Mouse (Mus musculus) stomach, embryonic 14.5 days (tissue): Measurements from ENCODE around the gene Zfp146. TPM values are rescaled to one million over a fixed set of nuclear protein-coding genes. Genes with fewer than 3 reads are reported as not detected.
A peak's percentile ranks its signal among the peaks of the same experiment; 100 is the strongest.

Experiments
- ATAC-seq: fragments of 200-750 bp; cut with Nextera tagmentation; 2 replicates; pipeline ENCODE4 v1.8.0; 2017; ENCODE audit warnings: low read depth, moderate TSS enrichment; ENCODE audit not compliant: insufficient number of reproducible peaks, insufficient read depth, low FRiP score
- H3K27ac ChIP-seq: fragments of 300-500 bp; sonication (generic); 2 replicates; pipeline ENCODE4 v1.5.1; 2014; ENCODE audit warnings: mild to moderate bottlenecking, low read length, moderate library complexity, mixed read lengths
- H3K27me3 ChIP-seq: fragments of 300-500 bp; sonication (generic); 2 replicates; pipeline ENCODE4 v1.6.1; 2014; ENCODE audit warnings: low read length, control low read depth, mixed read lengths; ENCODE audit not compliant: control insufficient read depth, insufficient read depth
- H3K36me3 ChIP-seq: fragments of 300-500 bp; sonication (generic); 2 replicates; pipeline ENCODE4 v1.6.1; 2014; ENCODE audit warnings: mild to moderate bottlenecking, control low read depth, low read length, moderate library complexity, mixed read lengths; ENCODE audit not compliant: control insufficient read depth, insufficient read depth
- H3K4me1 ChIP-seq: fragments of 300-500 bp; sonication (generic); 2 replicates; pipeline ENCODE4 v1.6.1; 2014; ENCODE audit warnings: low read length, control low read depth, mixed read lengths; ENCODE audit not compliant: control insufficient read depth, insufficient read depth
- H3K4me2 ChIP-seq: fragments of 300-500 bp; sonication (generic); replicated peaks from 2 replicates; pipeline ENCODE4 v1.6.1; 2014; ENCODE audit warnings: low read depth, low read length, control low read depth
- H3K4me3 ChIP-seq: fragments of 300-500 bp; sonication (generic); 2 replicates; pipeline ENCODE4 v1.5.1; 2014; ENCODE audit warnings: low read depth, low read length, control low read depth
- H3K9ac ChIP-seq: fragments of 300-500 bp; sonication (generic); replicated peaks from 2 replicates; pipeline ENCODE4 v1.6.1; 2014; ENCODE audit warnings: low read depth, mild to moderate bottlenecking, control low read depth, low read length, moderate library complexity, mixed read lengths
- H3K9me3 ChIP-seq: fragments of 300-500 bp; sonication (generic); 2 replicates; pipeline ENCODE4 v1.6.1; 2016; ENCODE audit warnings: low read depth, low read length, control low read depth; ENCODE audit not compliant: control insufficient read depth
- WGBS: fragments of 180-500 bp; shearing (Covaris S2); extraction: QIAGEN DNeasy Blood & Tissue Kit; methylation state at CpG from one replicate; pipeline ENCODE4 v1.1.7; 2014; 5-methylcytosine and 5-hydroxymethylcytosine counted together
- polyA plus RNA-seq: library from polyadenylated mRNA; unstranded; fragments of >200 nt; fragmentation: Nextera tagmentation; extraction: Ambion mirVana; gene quantifications from 2 replicates; pipeline ENCODE4 v1.2.1, GENCODE M21; 2014

Zfp146 gene
- polyA plus RNA-seq, 1 experiment from 2014 or later, result 19.6 TPM

DNA sequence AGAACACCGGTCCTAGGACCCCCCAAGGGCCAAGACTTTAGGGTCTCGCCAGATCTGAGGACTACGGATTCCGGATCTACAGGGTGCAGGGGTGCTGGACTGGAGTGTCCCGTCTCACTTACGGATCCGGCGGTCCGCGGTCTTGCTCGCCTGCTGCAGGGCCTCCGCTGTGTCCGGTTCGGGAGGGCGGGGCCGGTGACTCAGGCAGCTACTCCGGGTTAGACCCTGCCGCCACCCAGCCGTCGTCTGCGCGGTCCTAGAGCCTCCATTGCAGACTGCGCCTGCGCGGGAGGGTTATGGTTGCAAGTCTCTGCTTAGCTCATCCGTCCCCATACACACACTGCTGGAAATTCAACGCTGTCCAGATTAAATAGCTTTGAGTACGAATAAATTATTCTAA, 25.3 kb upstream of the Zfp146 start:
- peaks cover 10% of the 10 kb centered on the region for H3K4me1 ChIP-seq
- under 1% methylated on average over 28 of the region's 28 CpGs for WGBS

DNA sequence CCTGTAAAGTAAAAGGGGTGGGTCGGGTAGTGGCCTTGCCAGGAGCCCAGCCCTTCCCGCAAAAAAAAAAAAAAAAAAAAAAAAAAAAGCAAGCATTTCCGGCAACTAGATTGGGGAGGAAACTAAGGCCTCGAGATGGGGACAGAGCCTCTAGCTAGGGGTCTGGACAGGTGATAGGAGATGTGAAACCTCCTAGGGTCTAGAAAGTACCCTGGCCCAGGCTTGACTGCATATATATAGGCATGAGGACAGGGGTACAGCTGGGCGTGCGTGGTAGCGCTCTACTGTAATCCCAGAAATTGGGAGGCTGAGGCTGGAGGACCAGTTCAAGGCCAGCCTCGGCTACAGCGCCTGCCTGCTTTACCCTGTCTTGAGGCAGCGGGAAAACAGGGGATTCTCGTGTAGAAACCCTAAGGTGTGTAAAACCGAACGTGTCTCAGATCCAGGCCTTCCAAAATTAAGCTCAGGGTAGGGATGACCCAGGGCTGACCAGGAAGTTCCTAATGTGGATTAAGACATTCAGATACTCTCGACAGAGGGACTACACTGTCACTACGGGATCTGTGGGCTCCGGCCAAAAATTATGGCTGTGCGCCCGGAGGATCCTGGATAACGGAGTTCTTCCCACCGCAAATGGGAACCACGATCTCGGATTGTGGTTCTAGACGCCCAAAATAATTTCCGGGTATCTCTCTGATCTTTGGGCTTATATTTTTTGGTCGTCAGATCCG, 24.7 kb upstream of the Zfp146 start:
- H3K36me3 ChIP-seq, result peaks cover 26% of the 10 kb centered on the region

More for the DNA sequence above, 25.3 kb upstream of the Zfp146 start:
- Histone ChIP-seq H3K36me3 (peaks cover 24% of the 10 kb centered on the region), H3K4me3 (peak overlapping the region; percentile 58), H3K9me3 (no peaks in the 10 kb centered on the region), H3K27ac (peak overlapping the region; percentile 93), H3K9ac (peak overlapping the region; percentile 73), H3K4me2 (peak overlapping the region; percentile 75), H3K27me3 (no peaks in the 10 kb centered on the region)
- peak; percentile 87 for ATAC-seq

DNA sequence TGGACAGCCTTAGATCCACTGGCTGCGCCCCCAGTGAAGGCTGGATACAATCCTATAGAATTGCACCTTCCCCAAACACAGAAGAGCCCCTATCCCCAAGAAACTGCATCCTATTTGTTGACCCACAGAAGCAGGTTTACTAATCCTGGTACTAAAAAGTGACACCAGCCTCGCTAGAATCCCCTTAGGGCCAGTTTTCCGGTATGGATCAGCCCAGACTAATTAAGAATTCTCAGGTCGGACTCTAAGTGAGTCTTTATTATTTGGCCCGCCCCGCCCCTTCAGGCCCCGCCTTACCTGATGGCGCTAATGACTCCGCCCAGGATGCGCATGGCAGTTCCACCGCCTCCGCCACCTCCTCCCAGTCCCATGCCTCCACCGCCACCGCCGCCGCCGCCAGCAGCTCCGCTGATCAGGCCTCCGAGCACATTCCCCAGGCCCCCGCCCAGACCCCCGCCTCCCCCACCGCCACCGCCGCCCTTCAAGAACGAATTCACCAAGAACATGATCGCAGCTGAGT, 24.1 kb upstream of the Zfp146 start:
- peaks cover 32% of the 10 kb centered on the region for H3K36me3 ChIP-seq
- no peaks in the 10 kb centered on the region for H3K27me3 ChIP-seq
- H3K9ac ChIP-seq, result peak overlapping the region; percentile 73
- H3K4me2 ChIP-seq, result peak overlapping the region; percentile 75
- peaks cover 10% of the 10 kb centered on the region for H3K4me1 ChIP-seq
- peak overlapping the region; percentile 93 for H3K27ac ChIP-seq
- no peaks in the 10 kb centered on the region for H3K9me3 ChIP-seq
- peak; percentile 54 for ATAC-seq
- 2% methylated on average over 26 of the region's 26 CpGs for WGBS
- H3K4me3 ChIP-seq, result peak overlapping the region; percentile 58

More for the DNA sequence above, 24.7 kb upstream of the Zfp146 start:
- ATAC-seq, result peak; percentile 19; the same call in 1 of the 2 replicates
- peak overlapping the region; percentile 93 for H3K27ac ChIP-seq
- WGBS, result under 1% methylated on average over 26 of the region's 26 CpGs
- peaks cover 10% of the 10 kb centered on the region for H3K4me1 ChIP-seq
- peak overlapping the region; percentile 73 for H3K9ac ChIP-seq
- peak overlapping the region; percentile 58 for H3K4me3 ChIP-seq
- no peaks in the 10 kb centered on the region for H3K9me3 ChIP-seq
- H3K4me2 ChIP-seq, result peak overlapping the region; percentile 75
- no peaks in the 10 kb centered on the region for H3K27me3 ChIP-seq

DNA sequence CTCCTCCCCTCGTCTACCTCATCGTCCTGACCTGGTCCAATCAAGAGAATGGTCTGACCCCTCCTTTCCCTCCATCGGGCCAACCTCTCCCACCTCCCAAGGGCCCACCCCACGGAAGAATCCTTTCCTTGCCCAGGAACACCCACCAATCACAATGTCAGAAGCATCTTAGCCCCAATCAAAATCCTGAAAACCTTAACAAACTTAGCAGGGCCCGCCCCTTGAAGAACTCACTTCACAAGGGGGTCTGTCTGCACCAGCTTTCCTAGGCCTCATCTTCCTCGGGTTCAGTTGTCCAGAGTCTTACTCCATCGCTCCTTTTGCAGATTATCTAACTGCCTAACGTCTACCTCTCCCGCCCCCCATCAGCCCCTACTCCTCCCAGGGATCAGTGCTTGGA, 23.5 kb upstream of the Zfp146 start:
- Histone ChIP-seq H3K9me3 (no peaks in the 10 kb centered on the region), H3K9ac (peak overlapping the region; percentile 73; the same call in 1 of the 2 replicates), H3K27me3 (no peaks in the 10 kb centered on the region), H3K4me3 (peak overlapping the region; percentile 58), H3K4me2 (peak overlapping the region; percentile 75), H3K36me3 (peaks cover 39% of the 10 kb centered on the region), H3K4me1 (peaks cover 10% of the 10 kb centered on the region), H3K27ac (peak overlapping the region; percentile 93; the same call in 1 of the 2 replicates)
- peak; percentile 20; the same call in 1 of the 2 replicates for ATAC-seq
- 26% methylated on average over 9 of the region's 9 CpGs for WGBS

DNA sequence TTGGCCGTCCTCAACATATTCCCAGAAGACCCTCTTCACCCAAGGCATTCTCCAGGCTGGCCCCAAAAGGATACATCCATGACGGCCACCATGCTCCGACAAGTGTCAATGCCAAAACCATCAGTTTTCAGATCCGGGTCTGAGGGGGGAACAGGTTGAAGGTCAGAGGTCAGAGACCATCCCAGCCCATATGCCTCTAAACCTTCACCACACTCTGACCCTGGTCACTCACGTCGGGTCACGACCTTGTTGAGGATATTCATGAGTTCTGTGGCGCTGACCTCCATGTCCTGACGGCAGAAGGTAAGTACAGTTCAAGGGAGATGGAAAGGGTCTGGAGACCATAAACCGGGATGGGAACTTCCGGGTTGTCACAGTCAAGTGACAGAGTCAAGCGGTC, 22.5 kb upstream of the Zfp146 start:
- Histone ChIP-seq H3K27me3 (no peaks in the 10 kb centered on the region), H3K27ac (no peak overlapping the region), H3K4me3 (no peak overlapping the region), H3K9ac (no peak overlapping the region; the same call in 1 of the 2 replicates), H3K4me2 (no peak overlapping the region), H3K36me3 (peaks cover 48% of the 10 kb centered on the region), H3K9me3 (no peaks in the 10 kb centered on the region), H3K4me1 (peaks cover 10% of the 10 kb centered on the region)
- 85% methylated on average over 12 of the region's 12 CpGs for WGBS
- ATAC-seq, result no peak

DNA sequence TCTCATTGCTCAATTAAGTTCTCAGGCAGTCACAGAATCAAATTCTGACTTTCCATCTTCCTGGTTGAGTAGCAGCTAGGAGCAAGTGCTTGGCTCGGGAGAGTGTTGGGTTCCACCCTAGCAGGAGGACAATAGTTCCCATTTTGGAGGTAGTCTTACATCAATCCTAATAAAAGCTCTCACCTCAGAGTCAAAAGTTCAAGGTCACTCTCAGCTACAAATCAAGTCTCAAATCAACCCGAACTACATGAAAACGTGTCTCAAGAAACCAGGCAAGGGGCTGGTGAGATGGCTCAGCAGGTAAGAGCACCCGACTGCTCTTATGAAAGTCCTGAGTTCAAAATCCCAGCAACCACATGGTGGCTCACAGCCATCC, 19.6 kb upstream of the Zfp146 start:
- H3K27ac ChIP-seq, result no peak overlapping the region
- no peaks in the 10 kb centered on the region for H3K9me3 ChIP-seq
- no peak overlapping the region for H3K9ac ChIP-seq
- no peak for ATAC-seq
- peaks cover 59% of the 10 kb centered on the region for H3K36me3 ChIP-seq
- no peak overlapping the region for H3K4me2 ChIP-seq
- H3K4me1 ChIP-seq, result peaks cover 12% of the 10 kb centered on the region
- 82% methylated on average over 4 of the region's 4 CpGs for WGBS
- no peak overlapping the region for H3K4me3 ChIP-seq
- H3K27me3 ChIP-seq, result no peaks in the 10 kb centered on the region

DNA sequence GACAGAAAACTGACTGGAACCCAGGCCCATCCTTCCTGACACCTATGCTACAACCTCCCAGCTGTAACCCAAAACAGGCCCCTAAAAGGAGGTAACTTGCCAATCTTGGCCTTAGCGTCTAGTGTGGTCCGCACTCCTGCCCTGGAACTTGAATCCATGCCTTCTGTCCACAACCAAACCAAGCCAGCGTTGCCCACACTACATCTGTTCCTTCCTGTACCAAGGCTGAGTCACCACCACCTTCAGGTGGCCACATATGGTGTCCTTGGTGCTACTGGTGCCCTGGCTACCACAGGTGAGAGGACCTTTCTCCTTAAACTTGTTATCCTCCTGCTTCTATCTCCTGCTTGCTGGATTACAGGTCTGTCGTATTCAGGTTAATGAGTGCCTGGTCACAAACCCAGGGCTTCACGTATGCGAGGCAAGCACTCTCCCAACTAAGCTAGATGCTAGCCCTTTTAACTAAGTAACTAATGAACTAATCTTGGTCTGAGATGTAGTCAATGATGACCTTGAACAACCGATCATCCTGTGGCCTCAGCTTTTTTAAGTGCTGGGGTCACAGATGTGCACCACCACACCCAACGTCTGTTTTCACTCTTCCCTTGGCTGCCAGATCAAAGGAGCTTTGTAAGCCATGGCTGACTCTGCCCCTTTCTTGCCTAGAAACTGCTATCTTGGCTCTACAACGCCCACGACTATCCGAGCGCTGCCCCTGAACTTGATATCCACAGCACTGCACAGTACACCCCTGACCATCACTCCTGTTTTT, 19.0 kb upstream of the Zfp146 start:
- Histone ChIP-seq H3K27ac (no peak overlapping the region), H3K36me3 (peaks cover 59% of the 10 kb centered on the region), H3K4me3 (no peak overlapping the region), H3K9ac (no peak overlapping the region), H3K4me1 (peaks cover 16% of the 10 kb centered on the region), H3K27me3 (no peaks in the 10 kb centered on the region), H3K4me2 (no peak overlapping the region), H3K9me3 (no peaks in the 10 kb centered on the region)
- WGBS, result 85% methylated on average over 12 of the region's 12 CpGs
- no peak for ATAC-seq

DNA sequence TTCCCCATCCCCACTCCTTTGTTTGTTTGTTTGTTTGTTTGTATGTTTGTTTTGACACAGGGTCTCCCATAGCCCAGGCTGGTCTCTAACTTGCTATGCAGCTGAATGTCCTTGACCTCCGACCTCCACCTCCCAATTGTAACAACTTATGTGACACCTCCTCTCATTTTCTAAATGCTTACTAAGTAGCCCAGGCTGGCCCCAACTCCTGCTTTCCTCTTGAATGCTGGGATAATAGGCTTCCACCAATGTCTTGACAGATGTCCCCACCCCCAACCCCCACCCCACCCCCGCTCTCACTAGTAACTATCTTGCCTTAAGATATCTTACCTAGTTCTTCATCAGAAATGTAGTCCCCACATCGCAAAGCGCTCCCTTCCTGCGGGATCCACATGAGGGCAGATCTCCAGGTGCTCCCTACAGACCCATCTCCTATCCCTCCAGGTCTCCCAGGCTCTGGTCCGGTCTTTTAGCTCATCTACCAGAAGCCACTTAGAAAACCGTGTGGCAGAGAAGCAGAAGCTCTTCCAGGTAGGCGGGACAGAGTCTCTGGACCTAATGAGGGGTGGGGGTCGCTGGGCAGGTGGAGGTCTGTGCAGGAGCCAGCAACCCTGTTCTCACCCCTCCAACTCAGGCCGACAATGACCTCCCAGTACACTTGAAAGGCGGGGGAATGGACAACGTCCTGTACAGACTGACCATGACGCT, 15.2 kb upstream of the Zfp146 start:
- Histone ChIP-seq H3K27me3 (no peaks in the 10 kb centered on the region), H3K36me3 (peaks cover 34% of the 10 kb centered on the region), H3K27ac (no peak overlapping the region), H3K4me1 (peaks cover 6% of the 10 kb centered on the region; the same call in 1 of the 2 replicates), H3K4me3 (no peak overlapping the region), H3K4me2 (no peak overlapping the region), H3K9ac (no peak overlapping the region), H3K9me3 (no peaks in the 10 kb centered on the region)
- ATAC-seq, result no peak
- 72% methylated on average over 13 of the region's 13 CpGs for WGBS
